Mouse (Mus musculus) adrenal gland, adult 18-20 months (tissue): ENCODE results near the gene Ttf2. TPM values are rescaled to one million over a fixed set of nuclear protein-coding genes. Genes with fewer than 3 reads are reported as not detected.

Experiments
- DNase-seq, 2 experiments: peaks; one replicate each; pipeline ENCODE4 v3.0.0; 2021 to 2022; ENCODE audit warnings: low spot score in 2 of 2
- total RNA-seq, 2 experiments: library from RNA; stranded (reverse); gene quantifications; 1 replicate in 1 of 2; 2 replicates in 1 of 2; pipeline ENCODE4 v1.2.3; 2021

Ttf2 gene
- total RNA-seq, 2 experiments from 2014 or later: 6.0 to 7.7 TPM

DNA sequence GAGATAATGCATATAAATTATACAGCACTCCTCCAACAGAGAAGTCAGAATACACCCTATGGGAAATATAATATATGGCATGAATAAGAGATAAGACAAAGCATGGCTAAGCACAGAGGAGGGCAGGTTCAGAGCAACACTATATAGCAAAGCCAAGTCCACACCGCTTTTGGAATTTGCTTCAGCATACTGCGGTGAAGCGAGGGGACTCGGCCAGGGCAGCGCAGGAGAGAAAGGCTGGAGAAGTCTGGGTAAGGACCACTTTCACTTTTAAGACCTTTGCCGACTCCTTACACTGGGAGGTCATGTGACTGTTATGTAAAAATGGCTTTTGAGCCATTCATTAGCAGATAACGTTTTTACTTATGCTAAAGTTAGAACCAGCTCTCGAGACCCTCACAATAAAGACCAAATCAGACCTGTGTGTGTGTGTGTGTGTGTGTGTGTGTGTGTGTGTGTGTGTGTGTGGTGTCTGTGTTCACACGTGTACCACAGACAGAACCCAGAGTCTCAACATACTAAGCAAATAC, 48.8 kb downstream of the Ttf2 start:
- no peak for DNase-seq

DNA sequence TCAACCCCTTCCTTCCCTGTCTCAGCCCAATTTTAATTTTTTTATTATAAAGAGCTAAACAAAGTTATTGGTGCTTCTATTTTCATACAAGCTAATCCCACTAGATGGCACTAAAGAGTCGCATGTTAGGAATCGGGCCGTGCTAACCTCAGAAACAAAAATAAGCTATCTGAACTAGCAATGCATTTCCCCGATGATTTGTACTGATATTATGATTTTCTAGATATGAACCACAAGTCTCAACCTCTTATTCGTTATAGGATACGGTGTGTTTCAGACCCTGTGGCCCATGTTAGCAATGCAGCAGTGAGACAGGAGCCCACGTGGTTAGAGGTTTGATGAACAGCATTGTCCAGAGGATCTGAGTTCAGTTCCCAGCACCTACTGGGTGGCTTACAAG, 52.6 kb downstream of the Ttf2 start:
- no peak for DNase-seq

DNA sequence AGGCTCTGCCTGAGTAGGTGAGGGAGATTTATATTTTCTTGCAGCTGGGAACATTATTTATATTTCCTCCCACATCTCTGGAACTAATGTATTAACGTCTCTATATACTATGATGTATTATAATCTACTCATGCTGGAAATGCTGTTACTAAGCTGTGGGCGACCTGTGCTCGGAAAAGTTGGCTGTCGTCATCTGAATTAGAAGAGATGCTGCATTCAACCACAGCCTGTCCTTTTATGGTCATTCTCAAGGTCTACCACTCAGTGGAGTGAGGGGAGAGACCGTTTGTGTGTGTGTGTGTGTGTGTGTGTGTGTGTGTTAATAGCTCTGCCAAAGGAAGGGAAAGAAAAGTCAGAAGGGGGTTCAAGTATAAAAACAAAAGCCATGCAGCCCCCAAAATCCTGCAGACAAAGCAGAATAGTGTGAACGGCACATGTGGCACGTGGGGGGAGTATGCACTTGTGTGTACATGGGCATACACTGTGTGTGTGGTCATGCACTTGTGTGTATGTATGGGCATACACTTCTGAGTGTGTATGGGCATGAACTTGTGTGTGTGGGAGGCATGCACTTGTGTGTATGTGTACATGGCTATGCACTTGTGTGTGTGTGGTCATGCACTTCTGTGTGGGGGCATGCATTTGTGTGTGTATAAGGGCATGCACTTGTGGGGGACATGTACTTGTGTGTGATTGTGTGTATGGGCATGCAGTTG, 57.8 kb downstream of the Ttf2 start:
- no peak for DNase-seq

DNA sequence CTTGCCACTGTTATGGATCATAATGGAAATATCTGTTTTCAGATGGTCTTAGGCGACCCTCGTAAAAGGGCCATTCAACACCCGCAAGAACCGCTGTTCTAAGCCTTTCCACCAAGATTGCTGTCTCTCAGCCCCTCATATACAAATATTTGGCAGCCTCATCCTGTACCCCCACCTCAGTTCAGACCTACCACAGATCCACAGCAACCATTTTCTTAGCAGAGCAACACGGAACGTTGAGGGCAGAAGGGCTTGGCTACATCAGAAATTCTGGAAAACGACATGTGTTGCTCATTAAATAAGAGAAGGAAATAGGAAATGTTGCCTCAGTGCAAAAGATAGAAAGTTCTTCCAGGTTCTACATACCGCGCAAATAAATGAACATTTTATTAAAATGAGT, 58.4 kb downstream of the Ttf2 start:
- no peak for DNase-seq

DNA sequence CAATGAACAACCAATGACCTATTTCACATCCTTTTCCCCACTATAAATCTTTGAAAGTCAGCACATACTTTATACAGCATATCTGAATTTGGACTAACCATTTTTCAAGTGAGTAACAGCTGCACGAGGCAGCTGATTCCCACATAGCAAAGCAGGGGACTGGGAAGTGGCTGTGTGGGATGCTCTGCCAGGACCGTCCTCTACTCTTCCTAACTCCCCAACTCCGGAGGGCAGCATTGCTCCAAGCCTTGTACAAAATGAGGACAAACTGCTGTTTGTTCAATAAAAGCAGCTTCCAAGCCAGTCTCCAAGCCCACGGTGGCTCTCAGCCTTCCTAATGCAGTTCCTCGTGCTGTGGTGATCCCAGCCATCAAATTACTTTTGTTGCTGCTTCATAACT, 58.8 kb downstream of the Ttf2 start:
- no peak for DNase-seq

DNA sequence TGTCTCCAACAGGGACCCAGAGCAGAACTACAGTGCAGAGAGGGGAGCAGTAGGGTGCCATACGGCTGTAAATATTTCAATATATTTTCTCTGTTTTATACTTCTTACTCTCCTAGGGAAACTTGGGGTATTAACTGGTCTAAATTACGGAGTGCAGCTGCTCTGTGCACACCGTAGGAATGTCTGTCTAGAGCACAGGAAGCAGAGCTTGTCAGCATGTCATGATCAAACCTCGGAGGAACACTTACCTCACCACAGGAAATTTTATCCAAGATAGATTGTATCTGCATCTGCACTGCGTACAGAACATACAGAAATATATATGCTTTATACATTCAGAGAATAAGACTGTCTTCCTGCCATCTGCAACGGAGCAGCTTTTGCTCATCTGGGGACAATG, 60.9 kb downstream of the Ttf2 start:
- no peak for DNase-seq

DNA sequence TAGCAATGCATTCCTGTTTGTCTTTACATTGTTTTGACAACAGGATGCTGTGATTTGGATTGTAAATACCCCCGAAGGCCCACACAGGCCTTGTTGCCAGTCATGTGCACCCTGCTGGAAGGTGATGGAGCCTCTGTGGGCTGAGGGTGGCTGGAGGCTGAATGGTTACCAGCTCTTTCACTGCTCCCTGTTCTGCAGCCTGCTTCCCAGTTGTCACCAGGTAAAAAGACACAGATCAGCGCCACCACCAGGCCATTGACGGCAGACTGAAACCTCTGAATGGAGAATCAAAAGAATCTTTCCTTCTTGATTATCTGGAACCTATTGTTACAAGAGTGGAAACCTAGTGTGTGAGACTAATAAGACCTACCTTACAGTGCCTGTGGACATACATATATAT, 62.5 kb downstream of the Ttf2 start:
- no peak for DNase-seq

DNA sequence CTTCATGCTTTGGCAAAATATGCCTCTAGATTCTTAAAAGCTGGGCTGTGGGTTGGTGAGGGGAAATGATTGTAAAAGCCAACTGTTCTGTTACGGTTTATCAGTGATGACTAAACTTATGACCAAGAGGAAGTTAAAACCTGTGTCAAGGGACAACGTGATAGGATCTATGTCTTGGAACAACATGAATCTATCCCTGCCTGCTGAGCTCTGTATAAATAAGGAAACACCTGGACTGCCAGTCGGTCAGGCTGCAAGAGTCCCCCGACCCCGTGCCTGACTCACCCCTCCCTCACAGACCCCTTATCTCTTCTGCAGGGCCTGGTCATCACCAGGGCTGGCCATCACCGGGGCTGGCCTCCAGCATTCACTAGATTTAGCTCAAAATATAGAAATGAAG, 63.3 kb downstream of the Ttf2 start:
- DNase-seq: no peak

DNA sequence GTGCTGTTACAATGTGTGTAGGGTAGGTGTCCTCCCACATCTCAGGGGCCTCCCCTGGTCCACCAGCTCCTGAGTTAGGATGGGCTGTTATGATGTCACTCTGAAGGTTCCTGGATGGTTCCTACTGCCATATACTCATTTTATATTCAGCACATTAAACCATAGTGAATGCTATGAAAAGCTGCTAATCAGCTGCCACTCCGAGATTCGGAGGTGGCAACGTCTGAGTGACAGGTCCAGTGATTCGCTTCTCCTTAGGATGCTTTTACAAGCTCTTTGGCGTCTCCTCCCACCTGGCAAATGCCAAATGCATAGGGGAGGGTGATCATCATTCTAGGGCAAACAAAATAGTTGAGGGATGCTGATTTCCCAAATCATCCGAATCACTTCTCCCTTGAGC, 74.0 kb downstream of the Ttf2 start:
- DNase-seq: no peak

DNA sequence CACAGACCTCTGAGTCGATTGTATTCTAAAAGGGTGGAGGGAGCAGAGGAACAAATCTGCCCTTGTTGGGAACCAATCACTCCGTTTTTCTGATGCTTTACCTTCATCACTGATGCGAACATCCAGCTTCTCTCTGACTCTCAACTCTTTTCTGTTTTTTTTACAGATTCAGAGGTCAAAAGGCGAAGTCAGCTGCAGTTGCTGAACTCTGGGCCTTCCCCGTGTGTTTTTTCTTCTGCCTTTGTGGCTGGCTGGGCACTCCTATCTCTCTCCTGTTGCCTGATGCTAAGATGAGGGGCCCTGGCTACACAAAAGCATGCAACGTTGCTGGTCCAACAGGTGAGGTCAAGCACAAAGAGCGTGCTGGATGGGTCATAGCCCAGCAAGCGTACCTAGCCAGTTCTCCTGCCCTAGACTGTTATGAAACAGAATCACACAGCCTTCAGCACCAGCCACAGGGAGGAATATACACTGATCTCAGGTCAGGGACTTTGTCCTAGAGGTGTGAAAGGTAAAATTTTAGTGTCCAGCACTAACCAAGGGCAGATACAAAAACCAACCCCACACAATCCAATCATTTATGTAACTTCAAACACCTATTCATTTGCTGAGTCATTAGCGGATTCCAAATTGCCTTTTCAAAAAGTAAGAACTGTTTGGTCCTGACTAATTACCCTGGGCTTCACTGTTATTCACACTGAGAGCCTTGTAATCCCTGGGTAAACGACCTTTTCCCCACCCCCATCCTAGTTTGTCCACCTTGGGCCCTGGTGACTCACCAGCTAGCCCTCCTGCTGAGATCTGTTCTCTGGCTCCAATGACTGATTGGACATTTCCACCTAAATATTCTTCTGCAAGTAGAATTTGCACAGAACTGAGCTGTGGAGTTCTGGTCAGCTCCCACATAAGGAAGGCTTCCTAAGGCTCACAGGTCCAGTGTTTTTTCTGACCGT, 76.8 kb downstream of the Ttf2 start:
- DNase-seq: peak in 1 of 2 experiments; percentile 24

DNA sequence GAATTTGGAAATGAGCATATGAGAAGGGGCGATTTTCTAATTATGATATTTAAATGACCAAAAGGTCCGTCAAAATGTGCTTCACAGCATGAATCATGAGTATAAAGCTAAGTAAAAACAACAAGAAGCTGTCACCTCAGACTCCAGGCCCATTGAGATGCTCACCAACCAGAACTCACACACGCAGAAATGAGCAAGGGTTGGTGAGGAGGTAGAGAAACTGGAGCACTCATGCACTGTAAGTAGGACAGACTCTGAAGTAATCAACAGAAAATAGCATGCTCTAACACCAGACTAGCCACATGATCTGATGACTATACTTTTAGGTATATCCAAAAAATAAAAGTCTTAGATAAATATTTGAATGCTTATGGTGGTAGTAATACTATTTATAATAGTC, 79.1 kb downstream of the Ttf2 start:
- DNase-seq: no peak

DNA sequence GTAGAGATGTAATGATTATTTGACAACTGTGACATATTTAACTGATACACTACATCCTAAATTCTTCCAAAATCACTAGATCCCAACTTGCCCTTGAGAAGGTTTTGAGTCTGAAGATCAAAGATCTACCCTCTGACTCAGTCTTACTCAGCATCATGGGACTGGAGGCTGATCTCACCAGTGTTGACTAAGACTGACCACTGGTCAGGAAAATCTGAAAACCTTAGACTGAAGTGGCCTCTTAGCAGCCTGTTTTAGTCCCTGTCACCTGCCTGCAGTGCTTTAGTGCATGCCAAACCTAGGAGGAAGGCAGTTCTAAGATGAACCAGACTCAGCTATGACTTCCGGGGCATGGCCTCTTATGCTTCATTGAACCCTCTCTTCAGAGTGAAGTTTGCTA, 80.2 kb downstream of the Ttf2 start:
- peak in 1 of 2 experiments; percentile 7 for DNase-seq

Other genes with a start within 250 kb of the Ttf2 start
- gene Vtcn1, start 144.2 kb downstream of the Ttf2 start, total RNA-seq: under 1 TPM; 0.20 to 0.26 TPM
- 1 to 10 TPM; 2.1 to 3.0 TPM for gene Trim45, start 47.5 kb downstream of the Ttf2 start, total RNA-seq
- gene Cd101, start 59.9 kb upstream of the Ttf2 start, total RNA-seq: under 1 TPM in 1 of 2 experiments, not detected in 1; 0.10 TPM
- 10 to 100 TPM; 24.3 to 28.0 TPM for gene Ptgfrn, start 140.6 kb upstream of the Ttf2 start, total RNA-seq